Mouse (Mus musculus) intestine, embryonic 15.5 days (tissue): ENCODE results near the gene Shisa9. TPM values are rescaled to one million over a fixed set of nuclear protein-coding genes. Genes with fewer than 3 reads are reported as not detected.
"Not testable (repeated sequence)": the region's sequence is repeated elsewhere in the genome, so short reads cannot be mapped to it uniquely, and the experiment has no call there.

Experiments
- ATAC-seq: fragments of 200-750 bp; cut with Nextera tagmentation; 2 replicates; pipeline ENCODE4 v1.8.0; 2017; ENCODE audit warnings: moderate TSS enrichment, moderate library complexity
- H3K27ac ChIP-seq: fragments of 300-500 bp; sonication (generic); 2 replicates; pipeline ENCODE4 v1.5.1; 2015; ENCODE audit warnings: mild to moderate bottlenecking, inconsistent platforms
- H3K27me3 ChIP-seq: fragments of 300-500 bp; sonication (generic); replicated peaks from 2 replicates; pipeline ENCODE4 v1.6.1; 2015; ENCODE audit warnings: inconsistent platforms
- H3K36me3 ChIP-seq: fragments of 300-500 bp; sonication (generic); 2 replicates; pipeline ENCODE4 v1.6.1; 2015; ENCODE audit warnings: inconsistent platforms
- H3K4me1 ChIP-seq: fragments of 300-500 bp; sonication (generic); replicated peaks from 2 replicates; pipeline ENCODE4 v1.6.1; 2015; ENCODE audit warnings: inconsistent platforms
- H3K4me2 ChIP-seq: fragments of 300-500 bp; sonication (generic); replicated peaks from 2 replicates; pipeline ENCODE4 v1.6.1; 2015; ENCODE audit warnings: mild to moderate bottlenecking, inconsistent platforms
- H3K4me3 ChIP-seq: fragments of 300-500 bp; sonication (generic); replicated peaks from 2 replicates; pipeline ENCODE4 v1.5.1; 2015; ENCODE audit warnings: inconsistent platforms
- H3K9ac ChIP-seq: fragments of 300-500 bp; sonication (generic); 2 replicates; pipeline ENCODE4 v1.6.1; 2015; ENCODE audit warnings: inconsistent platforms
- H3K9me3 ChIP-seq: fragments of 300-500 bp; sonication (generic); 2 replicates; pipeline ENCODE4 v1.6.1; 2016; ENCODE audit warnings: inconsistent platforms
- WGBS: fragments of 180-500 bp; shearing (Covaris S2); methylation state at CpG from one replicate; pipeline ENCODE4 v1.1.7; 2015; 5-methylcytosine and 5-hydroxymethylcytosine counted together
- polyA plus RNA-seq: library from polyadenylated mRNA; unstranded; fragments of >200 nt; fragmentation: Nextera tagmentation; extraction: Ambion mirVana; gene quantifications from 2 replicates; pipeline ENCODE4 v1.2.1, GENCODE M21; 2015

Shisa9 gene
- 1.0 and 1.2 TPM in 2 replicates for polyA plus RNA-seq

- peak; percentile 67; the same call in 1 of the 2 replicates for ATAC-seq
- Histone ChIP-seq H3K4me2 (peak within 1 kb of the TSS; percentile 96), H3K27me3 (peaks cover 71% of the 10 kb centered on the region), H3K36me3 (no peaks in the 10 kb centered on the region), H3K4me3 (peak within 1 kb of the TSS; percentile 47), H3K4me1 (peaks cover 17% of the 10 kb centered on the region; the same call in 1 of the 2 replicates), H3K9ac (peak within 1 kb of the TSS; percentile 37; the same call in 1 of the 2 replicates), H3K9me3 (no peaks in the 10 kb centered on the region), H3K27ac (no peak within 1 kb of the TSS)
- under 1% methylated on average over 40 of the region's 42 CpGs for WGBS
Measured at GRCm38 (mm10) chr16:11983616-11984270, at the start of gene Shisa9. TSS of gene Shisa9 (plus strand) at chr16:11984113.

GRCm38 (mm10) chr16:11940477-11940876, 43.4 kb upstream of the Shisa9 start:
- ATAC-seq = no peak
- Histone ChIP-seq H3K9ac (no peak overlapping the region), H3K27ac (no peak overlapping the region), H3K27me3 (no peaks in the 10 kb centered on the region), H3K9me3 (no peaks in the 10 kb centered on the region), H3K4me2 (no peak overlapping the region), H3K4me3 (no peak overlapping the region), H3K36me3 (no peaks in the 10 kb centered on the region), H3K4me1 (no peaks in the 10 kb centered on the region)

- H3K9ac ChIP-seq = no peak overlapping the region
- no peaks in the 10 kb centered on the region for H3K27me3 ChIP-seq
- ATAC-seq = no peak
- no peak overlapping the region for H3K4me3 ChIP-seq
- 88% methylated on average over 1 of the region's 1 CpGs for WGBS
- no peak overlapping the region for H3K4me2 ChIP-seq
- H3K36me3 ChIP-seq = no peaks in the 10 kb centered on the region
- H3K9me3 ChIP-seq = no peaks in the 10 kb centered on the region
- H3K27ac ChIP-seq = no peak overlapping the region
- H3K4me1 ChIP-seq = no peaks in the 10 kb centered on the region
Measured at GRCm38 (mm10) chr16:11960691-11961090, 23.2 kb upstream of the Shisa9 start.

GRCm38 (mm10) chr16:11966041-11966440, 17.9 kb upstream of the Shisa9 start:
- Histone ChIP-seq H3K4me1 (no peaks in the 10 kb centered on the region), H3K4me2 (no peak overlapping the region), H3K27ac (no peak overlapping the region), H3K36me3 (no peaks in the 10 kb centered on the region), H3K9ac (no peak overlapping the region), H3K27me3 (no peaks in the 10 kb centered on the region), H3K4me3 (no peak overlapping the region), H3K9me3 (no peaks in the 10 kb centered on the region)
- 89% methylated on average over 8 of the region's 8 CpGs for whole genome bisulfite sequencing
- no peak for ATAC-seq

- H3K4me3 ChIP-seq, H3K36me3 ChIP-seq, H3K9me3 ChIP-seq, H3K4me2 ChIP-seq, H3K27ac ChIP-seq, H3K4me1 ChIP-seq, H3K27me3 ChIP-seq, H3K9ac ChIP-seq, ATAC-seq: not testable (repeated sequence)
- WGBS = 78% methylated on average over 5 of the region's 5 CpGs
Measured at GRCm38 (mm10) chr16:11966810-11967209, 17.1 kb upstream of the Shisa9 start.

GRCm38 (mm10) chr16:11967579-11967978, 16.3 kb upstream of the Shisa9 start:
- no peak overlapping the region for H3K27ac ChIP-seq
- no peak overlapping the region for H3K4me2 ChIP-seq
- no peaks in the 10 kb centered on the region for H3K27me3 ChIP-seq
- H3K4me1 ChIP-seq = no peaks in the 10 kb centered on the region
- H3K9ac ChIP-seq = no peak overlapping the region
- H3K9me3 ChIP-seq = no peaks in the 10 kb centered on the region
- no peak overlapping the region for H3K4me3 ChIP-seq
- 62% methylated on average over 2 of the region's 2 CpGs for WGBS
- no peaks in the 10 kb centered on the region for H3K36me3 ChIP-seq
- no peak for ATAC-seq

- 39% methylated on average over 4 of the region's 4 CpGs for WGBS
- H3K4me1 ChIP-seq = no peaks in the 10 kb centered on the region
- H3K27ac ChIP-seq = no peak overlapping the region
- no peaks in the 10 kb centered on the region for H3K27me3 ChIP-seq
- H3K4me3 ChIP-seq = no peak overlapping the region
- H3K36me3 ChIP-seq = no peaks in the 10 kb centered on the region
- no peak overlapping the region for H3K4me2 ChIP-seq
- no peak overlapping the region for H3K9ac ChIP-seq
- H3K9me3 ChIP-seq = no peaks in the 10 kb centered on the region
- ATAC-seq = no peak
Measured at GRCm38 (mm10) chr16:11973707-11974106, 10.2 kb upstream of the Shisa9 start.

- Histone ChIP-seq H3K9ac (no peak overlapping the region), H3K4me2 (no peak overlapping the region), H3K27ac (no peak overlapping the region), H3K27me3 (peaks cover 12% of the 10 kb centered on the region), H3K36me3 (no peaks in the 10 kb centered on the region), H3K9me3 (no peaks in the 10 kb centered on the region), H3K4me1 (no peaks in the 10 kb centered on the region), H3K4me3 (no peak overlapping the region)
- ATAC-seq = no peak
- 75% methylated on average over 2 of the region's 2 CpGs for WGBS
Measured at GRCm38 (mm10) chr16:11976737-11977136, 7.2 kb upstream of the Shisa9 start.

GRCm38 (mm10) chr16:11980764-11981163, 3.1 kb upstream of the Shisa9 start:
- no peak overlapping the region for H3K4me3 ChIP-seq
- H3K9ac ChIP-seq = no peak overlapping the region
- no peak overlapping the region for H3K4me2 ChIP-seq
- no peak for ATAC-seq
- no peaks in the 10 kb centered on the region for H3K9me3 ChIP-seq
- no peaks in the 10 kb centered on the region for H3K36me3 ChIP-seq
- H3K4me1 ChIP-seq = peaks cover 17% of the 10 kb centered on the region; the same call in 1 of the 2 replicates
- 24% methylated on average over 3 of the region's 3 CpGs for WGBS
- no peak overlapping the region for H3K27ac ChIP-seq
- peaks cover 52% of the 10 kb centered on the region for H3K27me3 ChIP-seq

GRCm38 (mm10) chr16:11983106-11983615, 752 bp upstream of the Shisa9 start:
- peak overlapping the region; percentile 96 for H3K4me2 ChIP-seq
- no peak for ATAC-seq
- H3K9me3 ChIP-seq = no peaks in the 10 kb centered on the region
- no peak overlapping the region for H3K27ac ChIP-seq
- H3K36me3 ChIP-seq = no peaks in the 10 kb centered on the region
- peaks cover 66% of the 10 kb centered on the region for H3K27me3 ChIP-seq
- H3K4me3 ChIP-seq = peak overlapping the region; percentile 47
- 1% methylated on average over 25 of the region's 25 CpGs for WGBS
- no peak overlapping the region for H3K9ac ChIP-seq
- peaks cover 17% of the 10 kb centered on the region; the same call in 1 of the 2 replicates for H3K4me1 ChIP-seq

GRCm38 (mm10) chr16:11984271-11984791, 418 bp downstream of the Shisa9 start:
- H3K9me3 ChIP-seq = no peaks in the 10 kb centered on the region
- peak overlapping the region; percentile 37; the same call in 1 of the 2 replicates for H3K9ac ChIP-seq
- peaks cover 72% of the 10 kb centered on the region for H3K27me3 ChIP-seq
- H3K4me1 ChIP-seq = peaks cover 17% of the 10 kb centered on the region; the same call in 1 of the 2 replicates
- H3K27ac ChIP-seq = no peak overlapping the region
- ATAC-seq = peak; percentile 57; the same call in 1 of the 2 replicates
- no peaks in the 10 kb centered on the region for H3K36me3 ChIP-seq
- peak overlapping the region; percentile 96 for H3K4me2 ChIP-seq
- H3K4me3 ChIP-seq = peak overlapping the region; percentile 47
- 0% methylated on average over 53 of the region's 76 CpGs for WGBS

GRCm38 (mm10) chr16:11987056-11987455, 3.1 kb downstream of the Shisa9 start:
- no peak for ATAC-seq
- Histone ChIP-seq H3K27me3 (peaks cover 57% of the 10 kb centered on the region), H3K36me3 (no peaks in the 10 kb centered on the region), H3K27ac (no peak overlapping the region), H3K4me2 (no peak overlapping the region), H3K4me3 (no peak overlapping the region), H3K4me1 (peaks cover 17% of the 10 kb centered on the region; the same call in 1 of the 2 replicates), H3K9me3 (no peaks in the 10 kb centered on the region), H3K9ac (no peak overlapping the region)
- WGBS = 72% methylated on average over 4 of the region's 4 CpGs

- Histone ChIP-seq H3K27ac (no peak overlapping the region), H3K9ac (no peak overlapping the region), H3K9me3 (no peaks in the 10 kb centered on the region), H3K36me3 (no peaks in the 10 kb centered on the region), H3K4me3 (no peak overlapping the region), H3K4me2 (no peak overlapping the region), H3K27me3 (no peaks in the 10 kb centered on the region), H3K4me1 (no peaks in the 10 kb centered on the region)
- peak; percentile 87 for ATAC-seq
- WGBS = 68% methylated on average over 2 of the region's 2 CpGs
Measured at GRCm38 (mm10) chr16:12005177-12005576, 21.3 kb downstream of the Shisa9 start.
